ENCODE assay signal across 17 mouse cellular contexts in genomic region chr17:86370106-86370742, GRCm38 (mm10).
"Had no signal": no experiment of that assay in that cellular context is flagged by ENCODE, and none has a peak within 500 bp of the region (broad histone marks: within the 10 kb centered on the region; RNA-seq: fewer than 3 reads in every experiment).

No protein-coding gene starts in this region.

- H3K36me3 ChIP-seq: liver, embryonic 13.5 days; midbrain, embryonic 13.5 days; stomach, embryonic 15.5 days had no signal

- DNase-seq: kidney, adult 18-20 months; kidney, adult 9 months; kidney, postnatal 14 days; kidney, postnatal 4 days; layer of hippocampus, adult 9-11 months; layer of hippocampus, postnatal 36 days; liver, embryonic 13.5 days; lung, adult 2 months; lung, postnatal 14 days; retina, postnatal 1 day; right cerebral cortex, postnatal 25 days; spleen, adult 18-20 months; thymus, postnatal 25 days had no signal

- H3K27ac ChIP-seq: liver, embryonic 13.5 days; stomach, embryonic 15.5 days had no signal

- H3K27me3 ChIP-seq: liver, embryonic 13.5 days; midbrain, embryonic 13.5 days; stomach, embryonic 15.5 days had no signal

- H3K9ac ChIP-seq: liver, embryonic 13.5 days; midbrain, embryonic 13.5 days; stomach, embryonic 15.5 days had no signal

- H3K4me3 ChIP-seq: left cerebral cortex, adult 2 months; liver, embryonic 13.5 days; midbrain, embryonic 13.5 days; myocyte; stomach, embryonic 15.5 days had no signal

- H3K4me2 ChIP-seq: liver, embryonic 13.5 days; midbrain, embryonic 13.5 days; stomach, embryonic 15.5 days had no signal

- H3K9me3 ChIP-seq: liver, embryonic 13.5 days; midbrain, embryonic 13.5 days; stomach, embryonic 15.5 days had no signal
